Mouse (Mus musculus): ENCODE results near the gene Prtn3. TPM values are rescaled to one million over a fixed set of nuclear protein-coding genes. Genes with fewer than 3 reads are reported as not detected.
"Not testable (repeated sequence)": the region's sequence is repeated elsewhere in the genome, so short reads cannot be mapped to it uniquely, and the experiment has no call there.

Prtn3 gene
- polyA plus RNA-seq, 1 experiment from 2014 or later: 1.7 TPM

DNA sequence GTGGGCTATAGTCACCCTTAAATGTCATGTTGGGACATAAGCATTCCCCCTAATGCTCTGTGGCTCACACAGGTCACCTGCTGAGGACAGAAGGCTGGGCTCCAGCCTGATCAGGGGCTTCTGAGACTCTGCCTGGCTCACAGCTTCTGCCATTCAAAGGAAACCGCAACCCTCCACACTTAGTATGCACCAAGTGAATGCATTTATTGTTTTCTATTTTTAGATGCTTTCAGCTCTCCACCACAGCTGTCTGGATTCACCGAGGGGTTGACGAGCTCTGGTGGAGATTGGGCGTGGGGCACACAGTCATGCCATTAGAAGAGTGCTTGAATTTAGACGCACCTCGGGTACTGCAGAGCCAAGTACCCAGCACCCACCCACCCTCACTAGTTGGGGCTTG lies 963 bp upstream of the Prtn3 start:
- no peak for DNase-seq (ENCODE audit: low spot score)

GRCm38 (mm10) chr10:79873715-79874289 lies 474 bp upstream of the Prtn3 start:
- DNase-seq (ENCODE audit: low spot score): no peak

GRCm38 (mm10) chr10:79877174-79877573 lies 2.9 kb downstream of the Prtn3 start:
- DNase-seq (ENCODE audit: low spot score): no peak

- DNase-seq (ENCODE audit: low spot score): no peak
Measured at GRCm38 (mm10) chr10:79877757-79878156, 3.5 kb downstream of the Prtn3 start.

DNA sequence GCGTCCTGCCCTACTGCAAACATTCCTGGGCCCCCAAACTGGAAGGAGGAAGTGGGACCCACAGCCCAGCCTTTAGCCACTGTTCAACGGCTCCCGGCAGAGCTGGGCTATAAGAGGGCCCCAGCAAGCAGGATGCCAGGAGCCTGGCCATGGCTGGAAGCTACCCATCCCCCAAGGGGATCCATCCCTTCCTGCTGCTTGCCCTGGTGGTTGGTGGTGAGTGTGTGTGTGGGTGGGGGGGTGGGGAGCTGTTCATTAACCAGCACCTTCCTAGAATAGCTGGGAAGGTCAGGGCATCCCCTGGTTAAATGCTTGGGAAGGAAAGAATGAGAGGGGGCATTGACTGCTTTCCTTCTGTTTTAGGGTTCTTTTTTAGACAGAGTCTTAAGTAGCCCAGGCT lies 5.3 kb downstream of the Prtn3 start:
- no peak for DNase-seq (ENCODE audit: low spot score)

DNA sequence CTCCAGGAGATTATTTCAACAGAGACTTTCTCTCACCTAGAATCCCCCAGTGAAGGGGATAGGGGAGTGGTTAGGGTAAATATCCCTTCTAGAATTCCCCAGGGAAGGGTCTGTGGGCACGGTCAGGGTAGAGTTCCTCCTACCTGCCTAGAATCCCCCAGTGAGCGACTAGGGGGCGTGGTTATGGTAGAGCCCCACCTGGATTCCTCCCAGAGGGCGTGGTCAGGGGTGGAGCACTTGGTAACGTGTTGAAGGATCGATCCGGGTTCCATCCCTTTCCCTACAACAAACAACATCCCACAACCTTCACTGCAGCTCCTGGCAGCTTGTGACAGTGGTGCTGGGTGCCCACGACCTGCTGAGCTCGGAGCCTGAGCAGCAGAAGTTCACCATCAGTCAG lies 6.4 kb downstream of the Prtn3 start:
- no peak for DNase-seq (ENCODE audit: low spot score)

GRCm38 (mm10) chr10:79881981-79882380 lies 7.7 kb downstream of the Prtn3 start:
- no peak for DNase-seq (ENCODE audit: low spot score)

- DNase-seq (ENCODE audit: low spot score): peak; percentile 78
Measured at GRCm38 (mm10) chr10:79883297-79884084, 9.2 kb downstream of the Prtn3 start.

- DNase-seq (ENCODE audit: low spot score): no peak
Measured at GRCm38 (mm10) chr10:79884446-79884845, 10.2 kb downstream of the Prtn3 start.

- not testable (repeated sequence) for DNase-seq (ENCODE audit: low spot score)
Measured at GRCm38 (mm10) chr10:79884938-79885337, 10.7 kb downstream of the Prtn3 start.

- no peak for DNase-seq (ENCODE audit: low spot score)
Measured at GRCm38 (mm10) chr10:79886054-79886453, 11.8 kb downstream of the Prtn3 start, which contains the start of gene Elane. TSS of gene Elane (plus strand) at chr10:79886247.

DNA sequence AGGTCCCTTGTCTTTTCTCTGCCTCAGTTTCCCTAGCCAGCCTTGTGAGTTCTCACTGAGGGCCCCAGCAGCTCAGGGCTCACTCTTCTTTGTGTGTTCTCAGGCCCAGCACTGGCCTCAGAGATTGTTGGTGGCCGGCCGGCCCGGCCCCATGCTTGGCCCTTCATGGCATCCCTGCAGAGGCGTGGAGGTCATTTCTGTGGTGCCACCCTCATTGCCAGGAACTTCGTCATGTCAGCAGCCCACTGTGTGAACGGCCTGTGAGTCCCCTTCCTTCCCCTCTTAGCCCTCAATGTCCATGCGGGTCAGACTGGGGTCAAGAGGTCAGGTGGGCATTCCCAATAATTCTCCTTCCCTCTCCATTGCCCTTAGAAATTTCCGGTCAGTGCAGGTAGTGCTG lies 12.3 kb downstream of the Prtn3 start:
- DNase-seq (ENCODE audit: low spot score): no peak

DNA sequence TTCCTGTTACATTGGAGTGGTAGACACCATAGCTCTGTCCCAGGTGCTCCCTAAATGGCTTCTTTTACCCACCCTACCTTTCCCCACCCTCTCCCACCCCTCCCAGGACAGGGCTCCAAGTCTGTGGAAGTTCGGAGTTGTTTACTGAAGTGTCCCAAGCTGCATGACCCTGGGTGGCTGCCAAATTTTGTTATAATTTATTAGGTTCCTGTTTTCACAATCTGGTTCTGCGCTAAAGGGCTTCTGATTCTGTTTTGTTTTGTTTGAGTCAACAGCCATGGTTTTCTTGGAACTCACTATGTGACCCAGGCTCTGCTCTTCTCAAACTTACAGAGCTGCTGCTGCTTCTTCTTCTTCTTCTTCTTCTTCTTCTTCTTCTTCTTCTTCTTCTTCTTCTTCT lies 15.1 kb downstream of the Prtn3 start:
- no peak for DNase-seq (ENCODE audit: low spot score)

DNA sequence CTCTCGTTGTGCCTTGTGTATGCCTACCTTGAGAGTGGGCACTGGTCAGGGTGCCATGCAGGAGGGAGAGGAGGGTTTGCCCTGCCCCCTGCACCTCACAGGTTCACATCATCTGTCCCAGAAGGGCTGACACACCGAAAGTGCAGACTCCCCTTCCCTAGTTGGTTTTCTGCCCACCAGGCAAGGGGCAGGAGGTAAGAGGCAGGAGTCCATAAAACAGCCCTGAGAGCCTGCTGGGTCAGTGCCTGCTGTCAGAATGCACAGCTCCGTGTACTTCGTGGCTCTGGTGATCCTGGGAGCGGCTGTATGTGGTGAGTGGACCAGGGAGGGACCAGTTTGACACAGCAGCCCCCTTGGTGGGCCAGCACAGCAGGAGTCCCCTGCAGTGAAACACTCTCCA lies 16.4 kb downstream of the Prtn3 start, which contains the start of gene Cfd:
TSS of gene Cfd (plus strand) at position 184 of the 400 bp plus-strand sequence.
- DNase-seq (ENCODE audit: low spot score): no peak

GRCm38 (mm10) chr10:79892451-79893118 lies 18.3 kb downstream of the Prtn3 start:
- peak; percentile 81 for DNase-seq (ENCODE audit: low spot score)

- DNase-seq (ENCODE audit: low spot score): no peak
Measured at GRCm38 (mm10) chr10:79896306-79896705, 22.0 kb downstream of the Prtn3 start.

GRCm38 (mm10) chr10:79896814-79897213 lies 22.5 kb downstream of the Prtn3 start:
- DNase-seq (ENCODE audit: low spot score): no peak

- DNase-seq (ENCODE audit: low spot score): no peak
Measured at GRCm38 (mm10) chr10:79897316-79898245, 23.3 kb downstream of the Prtn3 start.

GRCm38 (mm10) chr10:79900951-79901410 lies 26.7 kb downstream of the Prtn3 start:
- DNase-seq (ENCODE audit: low spot score): no peak

- no peak for DNase-seq (ENCODE audit: low spot score)
Measured at GRCm38 (mm10) chr10:79906712-79907111, 32.4 kb downstream of the Prtn3 start.

GRCm38 (mm10) chr10:79907415-79907814 lies 33.1 kb downstream of the Prtn3 start:
- DNase-seq (ENCODE audit: low spot score): no peak
